Mouse (Mus musculus): ENCODE results near the gene Mecom. TPM values are rescaled to one million over a fixed set of nuclear protein-coding genes. Genes with fewer than 3 reads are reported as not detected.

Gene Mecom
- not detected in 2 replicates for total RNA-seq (2012; rRNA removed)
- not detected in 2 replicates for total RNA-seq (2014; rRNA removed)
- polyA plus RNA-seq (2012; ENCODE audit: insufficient read length, low read depth): 0.12 TPM in 1 of 2 replicates, not detected in the other

DNA sequence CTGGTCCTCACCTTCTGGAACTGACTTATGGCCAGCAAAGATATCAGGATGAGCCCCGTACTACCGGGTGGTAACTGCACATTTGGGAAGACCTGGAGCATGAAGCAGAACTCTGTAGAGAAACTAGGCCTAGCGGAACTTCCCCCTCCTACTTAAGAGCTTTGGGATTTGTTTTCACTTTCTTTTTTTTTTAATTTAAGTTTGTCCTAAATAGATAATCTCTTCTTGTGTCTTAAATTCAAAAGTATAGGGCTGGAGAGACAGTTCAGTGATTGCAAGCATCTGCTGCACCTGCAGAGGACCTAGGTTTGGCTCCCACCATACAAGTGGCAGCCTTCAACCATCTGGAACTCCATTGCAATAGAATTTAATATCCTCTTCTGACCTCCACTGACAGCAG is at the start of gene Mecom:
TSS of gene Mecom (minus strand) at position 101 of the 400 bp plus-strand sequence.
- in situ Hi-C loops (cut with MboI; ENCODE audit: low pct_ligation_motif_present, low pct_unique_long_range_greater_than_20kb, low sequenced_read_pairs): no loop called here
- no peaks in the 10 kb centered on the region for H3K9me3 ChIP-seq (replicated peaks; ENCODE audit: low read length)
- H3K4me2 ChIP-seq (ENCODE audit: insufficient read depth, low read depth, poor library complexity, severe bottlenecking): no peak within 1 kb of the TSS

GRCm38 (mm10) chr3:30597271-30597670 is 49.5 kb upstream of the Mecom start:
- Histone ChIP-seq H3K4me1 (ENCODE audit: control insufficient read depth in 1 of 2, insufficient read depth in 2 of 2) (peaks cover 5 to 14% of the 10 kb centered on the region in 2 experiments), H3K4me2 (ENCODE audit: insufficient read depth, low read depth, poor library complexity, severe bottlenecking) (no peak overlapping the region), H3K27ac (ENCODE audit: insufficient read depth, low read depth) (no peak overlapping the region), H3K9me3 (replicated peaks; ENCODE audit: low read length) (no peaks in the 10 kb centered on the region), H3K9ac (ENCODE audit: insufficient read depth, low read depth) (no peak overlapping the region), H3K36me3 (replicated peaks in 1 of 2; ENCODE audit: control insufficient read depth in 1 of 2, insufficient read depth in 1 of 2, low read length in 1 of 2) (no peaks in the 10 kb centered on the region), H3K79me2 (replicated peaks; ENCODE audit: control insufficient read depth, extremely low read depth, insufficient read depth, poor library complexity, severe bottlenecking) (no peaks in the 10 kb centered on the region), H3K4me3 (replicated peaks in 1 of 3; ENCODE audit: low read depth in 2 of 3, low read length in 2 of 3, poor library complexity in 1 of 3) (no peak overlapping the region), H3K27me3 (replicated peaks) (no peaks in the 10 kb centered on the region)
- DNase-seq (ENCODE audit: extremely low read depth): no peak
- in situ Hi-C loops (cut with MboI; ENCODE audit: low pct_ligation_motif_present, low pct_unique_long_range_greater_than_20kb, low sequenced_read_pairs) (loop anchor here (10.0 to 25.0 kb wide), 3 partner anchors 215 to 548 kb away; partner anchors contain the start of genes Cldn11 and Prkci), dilution Hi-C loops (cut with MboI; ENCODE audit: extremely low pct_ligation_motif_present, extremely low pct_unique_long_range_greater_than_20kb, low sequenced_read_pairs) (no loop called here)
- TF ChIP-seq ZKSCAN1 (IDR thresholded peaks at IDR 0.05; ENCODE audit: borderline replicate concordance, low read depth, low read length) (no peak), CHD2 (IDR thresholded peaks at IDR 0.05; ENCODE audit: low read length) (no peak), ZMIZ1 (IDR thresholded peaks at IDR 0.05; ENCODE audit: low read depth, low read length) (no peak), NRF1 (IDR thresholded peaks at IDR 0.05; ENCODE audit: low read depth, low read length) (no peak), E2F4 (IDR thresholded peaks at IDR 0.05; ENCODE audit: insufficient replicate concordance, low read depth, low read length) (no peak)

More for the DNA sequence above, at the start of gene Mecom:
- TF ChIP-seq HCFC1 (IDR thresholded peaks at IDR 0.05; ENCODE audit: low read depth, low read length) (no peak), RCOR1 (conservative IDR thresholded peaks at IDR 0.05; ENCODE audit: low read depth, low read length) (no peak), TBP (conservative IDR thresholded peaks at IDR 0.05; ENCODE audit: low read depth, low read length) (no peak), MXI1 (IDR thresholded peaks at IDR 0.05; ENCODE audit: low read depth, low read length) (no peak), ZC3H11A (IDR thresholded peaks at IDR 0.05; ENCODE audit: low read depth, low read length) (no peak), MYC (IDR thresholded peaks at IDR 0.05; ENCODE audit: low read depth, low read length) (no peak), CHD1 (IDR thresholded peaks at IDR 0.05; ENCODE audit: low read depth, low read length) (no peak), MAZ (IDR thresholded peaks at IDR 0.05; ENCODE audit: low read depth, low read length) (no peak), SIN3A (IDR thresholded peaks at IDR 0.05; ENCODE audit: low read length) (no peak), KAT2A (IDR thresholded peaks at IDR 0.05; ENCODE audit: insufficient replicate concordance, low read length) (no peak), CTCF (conservative IDR thresholded peaks at IDR 0.05 in 1 of 2, IDR thresholded peaks at IDR 0.05 in 1 of 2; ENCODE audit: low read depth in 2 of 2, low read length in 2 of 2) (no peak), USF1 (IDR thresholded peaks at IDR 0.05; ENCODE audit: low read depth, low read length) (no peak), CHD2 (IDR thresholded peaks at IDR 0.05; ENCODE audit: low read length) (no peak), EP300 (IDR thresholded peaks at IDR 0.05; ENCODE audit: low read length) (no peak)
- no peak within 1 kb of the TSS for H3K4me3 ChIP-seq (replicated peaks in 1 of 3; ENCODE audit: low read depth in 2 of 3, low read length in 2 of 3, poor library complexity in 1 of 3)
- no peaks in the 10 kb centered on the region for H3K36me3 ChIP-seq (replicated peaks in 1 of 2; ENCODE audit: control insufficient read depth in 1 of 2, insufficient read depth in 1 of 2, low read length in 1 of 2)
- no peaks in the 10 kb centered on the region for H3K27me3 ChIP-seq (replicated peaks)
- no peak within 1 kb of the TSS for H3K9ac ChIP-seq (ENCODE audit: insufficient read depth, low read depth)
- H3K4me1 ChIP-seq (ENCODE audit: control insufficient read depth in 1 of 2, insufficient read depth in 2 of 2): peaks cover 0 to 9% of the 10 kb centered on the region in 2 experiments; a peak in 1 of 4 replicates
- dilution Hi-C loops (cut with MboI; ENCODE audit: extremely low pct_ligation_motif_present, extremely low pct_unique_long_range_greater_than_20kb, low sequenced_read_pairs): no loop called here
- no peak within 1 kb of the TSS for H3K27ac ChIP-seq (ENCODE audit: insufficient read depth, low read depth)
- no peaks in the 10 kb centered on the region for H3K79me2 ChIP-seq (replicated peaks; ENCODE audit: control insufficient read depth, extremely low read depth, insufficient read depth, poor library complexity, severe bottlenecking)
- no peak for DNase-seq (ENCODE audit: extremely low read depth)

Data from CH12.LX (cell line).